Mouse (Mus musculus) liver, embryonic 11.5 days (tissue): ENCODE measurements around the gene Ptgis. TPM values are rescaled to one million over a fixed set of nuclear protein-coding genes. Genes with fewer than 3 reads are reported as not detected.
A peak's percentile ranks its signal among the peaks of the same experiment; 100 is the strongest.

Experiments
- ATAC-seq: fragments of 200-750 bp; cut with Nextera tagmentation; replicated peaks from 2 replicates; pipeline ENCODE4 v1.8.0; 2017; ENCODE audit warnings: moderate number of reproducible peaks, mild to moderate bottlenecking, moderate TSS enrichment, moderate library complexity; ENCODE audit not compliant: low FRiP score
- DNase-seq: peaks from one replicate; pipeline ENCODE4 v3.0.0-alpha.2; 2017; ENCODE audit warnings: low spot score
- H3K27ac ChIP-seq: fragments of 300-500 bp; sonication (generic); 2 replicates; pipeline ENCODE4 v1.5.1; 2014; ENCODE audit warnings: mild to moderate bottlenecking, low read depth, low read length, control low read depth
- H3K27me3 ChIP-seq: fragments of 300-500 bp; sonication (generic); replicated peaks from 2 replicates; pipeline ENCODE4 v1.6.1; 2014; ENCODE audit warnings: low read length, mixed read lengths; ENCODE audit not compliant: control insufficient read depth, insufficient read depth
- H3K36me3 ChIP-seq: fragments of 300-500 bp; sonication (generic); 2 replicates; pipeline ENCODE4 v1.6.1; 2014; ENCODE audit warnings: mild to moderate bottlenecking, low read length, moderate library complexity, mixed read lengths; ENCODE audit not compliant: control insufficient read depth, insufficient read depth
- H3K4me1 ChIP-seq: fragments of 300-500 bp; sonication (generic); replicated peaks from 2 replicates; pipeline ENCODE4 v1.6.1; 2014; ENCODE audit warnings: low read length, mixed read lengths; ENCODE audit not compliant: control insufficient read depth, insufficient read depth
- H3K4me2 ChIP-seq: fragments of 300-500 bp; sonication (generic); 2 replicates; pipeline ENCODE4 v1.6.1; 2014; ENCODE audit warnings: mild to moderate bottlenecking, control low read depth, moderate library complexity
- H3K4me3 ChIP-seq: fragments of 300-500 bp; sonication (generic); 2 replicates; pipeline ENCODE4 v1.5.1; 2014; ENCODE audit warnings: low read depth, low read length, control low read depth
- H3K9ac ChIP-seq: fragments of 300-500 bp; sonication (generic); 2 replicates; pipeline ENCODE4 v1.6.1; 2014; ENCODE audit warnings: low read depth, low read length, control low read depth
- H3K9me3 ChIP-seq: fragments of 300-500 bp; sonication (generic); 2 replicates; pipeline ENCODE4 v1.6.1; 2016; ENCODE audit warnings: low read length, inconsistent platforms, mixed read lengths; ENCODE audit not compliant: control insufficient read depth
- WGBS: fragments of 180-500 bp; shearing (Covaris S2); extraction: QIAGEN DNeasy Blood & Tissue Kit; methylation state at CpG from one replicate; pipeline ENCODE4 v1.1.7; 2014; 5-methylcytosine and 5-hydroxymethylcytosine counted together
- polyA plus RNA-seq: library from polyadenylated mRNA; unstranded; fragments of >200 nt; fragmentation: Nextera tagmentation; extraction: Ambion mirVana; gene quantifications from 2 replicates; pipeline ENCODE4 v1.2.1, GENCODE M21; 2014

Ptgis gene
- 7.4 and 7.7 TPM in 2 replicates for polyA plus RNA-seq

DNA sequence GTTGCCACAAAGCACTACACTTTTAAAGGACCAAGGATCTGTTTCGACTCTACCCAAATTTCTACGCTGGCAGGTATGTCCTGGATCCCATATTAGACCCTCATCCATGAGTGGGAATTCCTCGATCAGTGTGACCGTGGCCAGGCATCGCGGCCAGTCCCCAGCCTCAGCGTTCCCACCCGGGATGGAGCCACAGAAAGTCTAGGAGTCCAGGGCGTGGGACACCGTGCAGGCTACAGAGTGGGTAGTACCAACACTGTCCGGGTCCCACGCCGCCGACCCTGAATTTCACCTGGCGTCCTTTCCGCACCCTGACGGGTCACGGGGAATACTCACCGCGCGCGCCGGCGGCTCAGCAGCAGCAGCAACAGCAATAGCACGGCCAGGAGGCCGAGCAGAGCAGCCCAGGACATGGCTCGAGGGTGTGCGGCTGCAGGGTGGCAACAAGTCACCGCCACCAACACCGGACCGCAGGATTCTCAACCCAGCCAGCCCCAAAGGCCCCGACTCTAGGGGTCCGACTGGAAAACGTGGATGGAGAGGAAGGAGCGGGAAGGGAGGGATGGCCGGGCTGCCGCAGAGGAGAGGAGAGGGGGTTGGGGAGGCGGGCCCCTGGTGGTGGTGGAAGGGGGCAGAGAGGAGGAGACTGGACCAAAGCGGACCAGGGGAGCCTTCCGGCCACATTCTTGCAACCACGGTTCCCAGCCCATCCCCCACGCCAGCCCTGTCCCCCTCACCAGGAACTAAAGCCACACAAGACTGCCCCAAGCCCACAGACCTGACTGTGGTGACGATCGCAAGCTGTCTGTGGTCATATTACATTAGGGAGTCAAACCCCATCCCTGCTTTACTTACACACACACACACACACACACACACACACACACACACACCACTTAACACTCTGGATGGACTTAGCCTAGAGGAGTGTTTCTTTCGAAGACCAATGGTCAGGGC lies at the start of gene Ptgis:
Gene Ptgis (minus strand): TSS at position 597 of the 957 bp plus-strand sequence.
- ATAC-seq (no peak), DNase-seq (peak; percentile 51)
- peaks cover 30% of the 10 kb centered on the region for H3K27me3 ChIP-seq
- H3K9me3 ChIP-seq = 0 out of 2 replicates have a peak, but pooled peaks cover 2% of the 10 kb centered on the region
- no peak within 1 kb of the TSS for H3K27ac ChIP-seq
- H3K4me1 ChIP-seq = peaks cover 7% of the 10 kb centered on the region; the same call in 1 of the 2 replicates
- H3K4me3 ChIP-seq = peak within 1 kb of the TSS; percentile 38
- H3K36me3 ChIP-seq = no peaks in the 10 kb centered on the region
- 5% methylated on average over 44 of the region's 45 CpGs for WGBS
- H3K4me2 ChIP-seq = peak within 1 kb of the TSS; percentile 61
- peak within 1 kb of the TSS; percentile 7; the same call in 1 of the 2 replicates for H3K9ac ChIP-seq

GRCm38 (mm10) chr2:167281461-167281860 lies 41.1 kb upstream of the Ptgis start:
- no peak for ATAC-seq
- WGBS = 90% methylated on average over 13 of the region's 13 CpGs
- no peak for DNase-seq
- Histone ChIP-seq H3K9ac (no peak overlapping the region), H3K27ac (no peak overlapping the region), H3K9me3 (no peaks in the 10 kb centered on the region), H3K4me2 (no peak overlapping the region), H3K27me3 (0 out of 2 replicates have a peak, but pooled peaks cover 5% of the 10 kb centered on the region), H3K4me1 (no peaks in the 10 kb centered on the region), H3K36me3 (no peaks in the 10 kb centered on the region), H3K4me3 (no peak overlapping the region)

- Histone ChIP-seq H3K4me2 (no peak overlapping the region), H3K27me3 (0 out of 2 replicates have a peak, but pooled peaks cover 5% of the 10 kb centered on the region), H3K4me3 (no peak overlapping the region), H3K36me3 (no peaks in the 10 kb centered on the region), H3K9me3 (no peaks in the 10 kb centered on the region), H3K4me1 (no peaks in the 10 kb centered on the region), H3K9ac (no peak overlapping the region), H3K27ac (no peak overlapping the region)
- 76% methylated on average over 4 of the region's 4 CpGs for WGBS
- DNase-seq (no peak), ATAC-seq (no peak)
Measured at GRCm38 (mm10) chr2:167280986-167281310, 40.5 kb upstream of the Ptgis start.

DNA sequence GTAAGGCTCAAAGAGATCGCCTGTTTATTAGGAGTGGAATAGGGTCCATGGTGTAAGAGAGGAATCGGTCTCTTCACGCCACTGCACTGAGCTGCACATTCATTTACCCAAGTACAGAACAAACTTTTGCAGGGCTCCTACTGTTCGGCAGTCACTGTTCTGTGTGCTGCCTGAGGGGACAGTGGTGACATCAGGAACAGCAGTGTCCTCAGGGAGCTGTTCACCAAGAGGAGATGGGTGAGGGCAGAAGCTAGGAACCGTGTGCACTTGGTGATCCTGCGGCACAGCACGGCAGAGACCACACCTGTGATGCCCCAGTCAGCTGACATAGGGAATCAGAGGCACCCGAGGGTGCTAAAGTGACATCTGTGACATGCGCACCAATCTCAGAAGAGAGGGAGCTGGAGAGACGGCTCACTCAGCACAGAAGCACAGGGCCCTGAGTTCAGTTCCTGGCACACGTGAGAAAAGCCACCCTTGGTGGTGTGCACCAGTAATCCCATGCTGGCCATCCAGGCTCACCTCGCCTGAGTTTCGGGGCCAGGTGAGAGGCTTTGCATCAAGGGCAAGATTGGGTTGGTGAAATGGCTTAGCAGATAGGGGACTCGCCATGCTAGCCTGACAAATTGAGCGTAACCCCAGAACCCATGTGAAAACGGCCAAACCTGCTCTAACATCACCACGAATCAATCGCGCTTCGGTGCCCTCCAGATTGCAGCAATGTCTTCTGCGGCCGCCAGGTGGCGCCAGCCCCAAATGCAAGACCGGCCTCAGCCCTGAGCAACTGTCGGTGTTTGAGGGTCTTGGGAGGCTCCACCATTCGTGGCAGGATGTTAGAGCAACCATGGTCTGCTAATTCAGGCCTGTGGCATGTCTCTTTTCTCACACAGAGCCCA lies 39.9 kb upstream of the Ptgis start:
- 0 out of 2 replicates have a peak, but pooled peaks cover 5% of the 10 kb centered on the region for H3K27me3 ChIP-seq
- H3K4me3 ChIP-seq = no peak overlapping the region
- peak; percentile 51 for ATAC-seq
- no peak overlapping the region for H3K4me2 ChIP-seq
- no peaks in the 10 kb centered on the region for H3K4me1 ChIP-seq
- no peaks in the 10 kb centered on the region for H3K36me3 ChIP-seq
- peak; percentile 79 for DNase-seq
- no peak overlapping the region for H3K27ac ChIP-seq
- H3K9me3 ChIP-seq = no peaks in the 10 kb centered on the region
- no peak overlapping the region for H3K9ac ChIP-seq
- WGBS = 46% methylated on average over 26 of the region's 26 CpGs

DNA sequence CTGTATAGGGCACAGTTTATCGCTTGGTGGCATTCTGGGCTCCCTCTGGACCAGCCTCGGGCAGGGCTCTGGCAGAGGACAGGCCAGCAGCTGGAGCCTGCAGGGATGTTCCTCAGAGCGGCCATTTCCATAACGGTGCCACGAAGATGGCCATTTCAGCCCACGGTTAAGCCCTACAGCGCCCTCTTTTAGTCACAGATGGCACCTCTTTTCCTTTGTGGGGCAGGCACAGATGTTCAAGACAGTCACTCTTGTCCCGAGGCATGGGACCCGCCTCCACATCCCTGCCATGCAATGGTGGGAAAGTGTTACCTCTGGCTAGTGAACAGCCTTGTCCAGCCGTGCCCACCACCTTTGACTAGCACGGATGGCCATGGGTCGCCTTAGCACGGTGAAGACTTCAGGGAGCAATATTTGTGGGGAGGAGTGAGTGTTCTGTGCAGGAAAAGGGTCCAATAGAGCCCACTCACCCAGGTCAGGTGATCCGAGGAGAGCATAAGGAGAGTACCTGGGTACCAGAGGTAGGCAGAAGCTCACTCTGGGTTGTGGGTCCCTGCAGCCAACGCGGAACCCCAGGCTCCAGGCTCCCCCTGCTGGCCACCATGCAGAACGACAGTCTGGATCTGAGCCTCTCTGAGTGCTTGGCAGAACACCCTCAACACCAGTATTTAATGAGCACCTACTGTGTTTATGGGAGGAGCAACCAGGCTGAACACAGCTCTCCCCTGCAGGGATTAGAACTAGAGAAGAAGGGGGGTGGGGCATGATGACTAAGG lies 38.5 kb upstream of the Ptgis start:
- H3K36me3 ChIP-seq = no peaks in the 10 kb centered on the region
- H3K27ac ChIP-seq = no peak overlapping the region
- H3K27me3 ChIP-seq = 0 out of 2 replicates have a peak, but pooled peaks cover 5% of the 10 kb centered on the region
- no peaks in the 10 kb centered on the region for H3K9me3 ChIP-seq
- H3K4me3 ChIP-seq = no peak overlapping the region
- no peaks in the 10 kb centered on the region for H3K4me1 ChIP-seq
- DNase-seq = peak; percentile 67
- WGBS = 57% methylated on average over 17 of the region's 17 CpGs
- no peak overlapping the region for H3K4me2 ChIP-seq
- H3K9ac ChIP-seq = no peak overlapping the region
- ATAC-seq = peak; percentile 47; the same call in 1 of the 2 replicates

- H3K27ac ChIP-seq = no peak overlapping the region
- H3K9ac ChIP-seq = no peak overlapping the region
- H3K4me2 ChIP-seq = no peak overlapping the region
- no peak overlapping the region for H3K4me3 ChIP-seq
- H3K4me1 ChIP-seq = no peaks in the 10 kb centered on the region
- no peaks in the 10 kb centered on the region for H3K36me3 ChIP-seq
- ATAC-seq (no peak), DNase-seq (no peak)
- 0 out of 2 replicates have a peak, but pooled peaks cover 5% of the 10 kb centered on the region for H3K27me3 ChIP-seq
- H3K9me3 ChIP-seq = no peaks in the 10 kb centered on the region
- 75% methylated on average over 7 of the region's 7 CpGs for WGBS
Measured at GRCm38 (mm10) chr2:167278011-167278410, 37.6 kb upstream of the Ptgis start.

DNA sequence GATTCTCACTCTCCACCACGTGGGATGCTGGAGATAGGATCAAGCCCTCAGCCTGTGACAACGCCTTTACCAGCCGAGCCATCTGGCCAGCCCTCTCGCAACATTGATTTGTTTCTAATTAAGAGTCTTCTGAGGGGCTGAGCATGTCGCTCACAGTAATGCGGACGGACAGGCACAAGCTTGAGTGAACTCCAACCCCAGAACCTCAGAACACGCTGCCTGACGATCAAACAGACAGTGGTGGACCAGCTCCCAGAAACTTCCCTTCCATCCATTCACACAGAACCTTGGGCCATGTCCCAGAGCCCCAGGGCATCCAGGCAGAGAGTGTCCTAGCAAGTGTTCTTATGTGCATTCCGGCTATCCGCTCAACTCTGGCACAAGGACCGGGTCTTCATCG lies 36.6 kb upstream of the Ptgis start:
- Histone ChIP-seq H3K9me3 (no peaks in the 10 kb centered on the region), H3K27me3 (0 out of 2 replicates have a peak, but pooled peaks cover 5% of the 10 kb centered on the region), H3K36me3 (no peaks in the 10 kb centered on the region), H3K4me1 (no peaks in the 10 kb centered on the region), H3K4me2 (no peak overlapping the region), H3K4me3 (no peak overlapping the region), H3K27ac (no peak overlapping the region), H3K9ac (no peak overlapping the region)
- WGBS = 76% methylated on average over 13 of the region's 13 CpGs
- ATAC-seq (no peak), DNase-seq (no peak)

- 77% methylated on average over 10 of the region's 10 CpGs for WGBS
- 0 out of 2 replicates have a peak, but pooled peaks cover 5% of the 10 kb centered on the region for H3K27me3 ChIP-seq
- no peaks in the 10 kb centered on the region for H3K36me3 ChIP-seq
- no peak overlapping the region for H3K27ac ChIP-seq
- no peaks in the 10 kb centered on the region for H3K4me1 ChIP-seq
- H3K9ac ChIP-seq = no peak overlapping the region
- no peak for ATAC-seq
- H3K4me2 ChIP-seq = no peak overlapping the region
- DNase-seq = no peak
- no peaks in the 10 kb centered on the region for H3K9me3 ChIP-seq
- H3K4me3 ChIP-seq = no peak overlapping the region
Measured at GRCm38 (mm10) chr2:167275856-167276255, 35.5 kb upstream of the Ptgis start.
